Mouse (Mus musculus): ENCODE measurements around the gene Gm17334.

- TF ChIP-seq CTCF (IDR thresholded peaks at IDR 0.05; ENCODE audit: borderline replicate concordance, extremely low read depth, insufficient read depth, insufficient read length) = no peak
- TF ChIP-seq POLR2A (IDR thresholded peaks at IDR 0.05; ENCODE audit: borderline replicate concordance, extremely low read depth, insufficient read depth, insufficient read length, poor library complexity, severe bottlenecking) = no peak
Measured at GRCm38 (mm10) chr11:53792986-53793385, 20.0 kb upstream of the Gm17334 start.
